Mouse (Mus musculus): ENCODE measurements around the gene Per3. TPM values are rescaled to one million over a fixed set of nuclear protein-coding genes. Genes with fewer than 3 reads are reported as not detected.

Gene Per3
- polyA plus RNA-seq, 1 experiment from 2014 or later, result 5.6 TPM

- ATAC-seq (ENCODE audit: insufficient read depth, low FRiP score), result no peak
- Histone ChIP-seq H3K9ac (ENCODE audit: low read length) (no peak overlapping the region), H3K4me3 (replicated peaks; ENCODE audit: low read length) (no peak overlapping the region), H3K9me3 (replicated peaks; ENCODE audit: control insufficient read depth, low read length) (no peaks in the 10 kb centered on the region), H3K4me2 (ENCODE audit: low read depth, low read length) (no peak overlapping the region), H3K27me3 (ENCODE audit: control insufficient read depth, insufficient read depth, low read length) (no peaks in the 10 kb centered on the region), H3K27ac (ENCODE audit: low read length) (no peak overlapping the region), H3K36me3 (ENCODE audit: control insufficient read depth, insufficient read depth, low read length) (no peaks in the 10 kb centered on the region), H3K4me1 (ENCODE audit: control insufficient read depth, insufficient read depth, low read length) (no peaks in the 10 kb centered on the region)
- 76% methylated on average over 7 of the region's 7 CpGs for WGBS
Observed at GRCm38 (mm10) chr4:151070962-151071361, 26.5 kb upstream of the Per3 start.

DNA sequence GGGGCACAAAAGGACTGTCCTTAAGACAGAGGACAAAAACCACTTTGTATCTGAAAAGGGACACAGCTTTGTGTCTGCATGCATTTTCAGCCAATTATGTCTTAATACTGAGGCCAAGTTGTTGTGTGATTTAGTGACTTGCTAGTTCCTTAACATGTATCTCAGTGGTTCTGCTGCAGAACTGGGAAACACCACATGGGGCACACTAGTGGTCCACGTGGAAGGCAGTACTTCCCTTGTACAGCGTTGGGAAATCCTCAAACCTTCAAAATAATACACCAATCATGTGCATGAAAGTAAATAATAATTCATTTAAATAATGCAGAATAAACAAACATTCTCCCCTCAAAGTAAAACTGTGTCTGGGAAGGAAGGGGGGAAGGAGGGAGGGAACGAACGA lies 24.3 kb upstream of the Per3 start:
- no peaks in the 10 kb centered on the region for H3K9me3 ChIP-seq (replicated peaks; ENCODE audit: control insufficient read depth, low read length)
- no peak overlapping the region for H3K4me3 ChIP-seq (replicated peaks; ENCODE audit: low read length)
- 64% methylated on average over 4 of the region's 4 CpGs for WGBS
- H3K4me1 ChIP-seq (ENCODE audit: control insufficient read depth, insufficient read depth, low read length), result no peaks in the 10 kb centered on the region
- H3K4me2 ChIP-seq (ENCODE audit: low read depth, low read length), result no peak overlapping the region
- no peaks in the 10 kb centered on the region for H3K27me3 ChIP-seq (ENCODE audit: control insufficient read depth, insufficient read depth, low read length)
- no peak for ATAC-seq (ENCODE audit: insufficient read depth, low FRiP score)
- no peak overlapping the region for H3K27ac ChIP-seq (ENCODE audit: low read length)
- no peak overlapping the region for H3K9ac ChIP-seq (ENCODE audit: low read length)
- H3K36me3 ChIP-seq (ENCODE audit: control insufficient read depth, insufficient read depth, low read length), result no peaks in the 10 kb centered on the region

- WGBS, result 96% methylated on average over 4 of the region's 4 CpGs
Observed at GRCm38 (mm10) chr4:151059566-151059965, 15.1 kb upstream of the Per3 start.

GRCm38 (mm10) chr4:151058634-151059033 lies 14.2 kb upstream of the Per3 start:
- peak overlapping the region; percentile 87; the same call in 1 of the 2 replicates for H3K27ac ChIP-seq (ENCODE audit: low read length)

More at GRCm38 (mm10) chr4:151059566-151059965, 15.1 kb upstream of the Per3 start:
- Histone ChIP-seq H3K36me3 (ENCODE audit: control insufficient read depth, insufficient read depth, low read length) (no peaks in the 10 kb centered on the region), H3K9me3 (replicated peaks; ENCODE audit: control insufficient read depth, low read length) (peaks cover 10% of the 10 kb centered on the region; the same call in 1 of the 2 replicates), H3K27me3 (ENCODE audit: control insufficient read depth, insufficient read depth, low read length) (no peaks in the 10 kb centered on the region), H3K4me3 (replicated peaks; ENCODE audit: low read length) (no peak overlapping the region), H3K4me2 (ENCODE audit: low read depth, low read length) (no peak overlapping the region), H3K27ac (ENCODE audit: low read length) (no peak overlapping the region), H3K9ac (ENCODE audit: low read length) (no peak overlapping the region), H3K4me1 (ENCODE audit: control insufficient read depth, insufficient read depth, low read length) (peaks cover 5% of the 10 kb centered on the region; the same call in 1 of the 2 replicates)
- no peak for ATAC-seq (ENCODE audit: insufficient read depth, low FRiP score)

GRCm38 (mm10) chr4:151057347-151058321 lies 13.2 kb upstream of the Per3 start, which contains the start of gene Vamp3:
Gene Vamp3 (minus strand): TSS chr4:151057963.
- H3K27me3 ChIP-seq (ENCODE audit: control insufficient read depth, insufficient read depth, low read length), result no peaks in the 10 kb centered on the region
- peak; percentile 100 for ATAC-seq (ENCODE audit: insufficient read depth, low FRiP score)
- WGBS, result under 1% methylated on average over 114 of the region's 114 CpGs
- peak within 1 kb of the TSS; percentile 93 for H3K4me3 ChIP-seq (replicated peaks; ENCODE audit: low read length)
- H3K9ac ChIP-seq (ENCODE audit: low read length), result peak within 1 kb of the TSS; percentile 98
- H3K27ac ChIP-seq (ENCODE audit: low read length), result peak within 1 kb of the TSS; percentile 96
- no peaks in the 10 kb centered on the region for H3K36me3 ChIP-seq (ENCODE audit: control insufficient read depth, insufficient read depth, low read length)
- H3K4me2 ChIP-seq (ENCODE audit: low read depth, low read length), result peak within 1 kb of the TSS; percentile 69
- peaks cover 10% of the 10 kb centered on the region; the same call in 1 of the 2 replicates for H3K9me3 ChIP-seq (replicated peaks; ENCODE audit: control insufficient read depth, low read length)
- peaks cover 5% of the 10 kb centered on the region; the same call in 1 of the 2 replicates for H3K4me1 ChIP-seq (ENCODE audit: control insufficient read depth, insufficient read depth, low read length)

More at GRCm38 (mm10) chr4:151058634-151059033, 14.2 kb upstream of the Per3 start:
- peaks cover 5% of the 10 kb centered on the region; the same call in 1 of the 2 replicates for H3K4me1 ChIP-seq (ENCODE audit: control insufficient read depth, insufficient read depth, low read length)
- no peaks in the 10 kb centered on the region for H3K27me3 ChIP-seq (ENCODE audit: control insufficient read depth, insufficient read depth, low read length)
- WGBS, result 80% methylated on average over 4 of the region's 4 CpGs
- H3K4me3 ChIP-seq (replicated peaks; ENCODE audit: low read length), result peak overlapping the region; percentile 93
- H3K36me3 ChIP-seq (ENCODE audit: control insufficient read depth, insufficient read depth, low read length), result no peaks in the 10 kb centered on the region
- peaks cover 10% of the 10 kb centered on the region; the same call in 1 of the 2 replicates for H3K9me3 ChIP-seq (replicated peaks; ENCODE audit: control insufficient read depth, low read length)
- H3K4me2 ChIP-seq (ENCODE audit: low read depth, low read length), result peak overlapping the region; percentile 69
- no peak for ATAC-seq (ENCODE audit: insufficient read depth, low FRiP score)
- peak overlapping the region; percentile 82; the same call in 1 of the 2 replicates for H3K9ac ChIP-seq (ENCODE audit: low read length)

GRCm38 (mm10) chr4:151051162-151051561 lies 6.7 kb upstream of the Per3 start:
- Histone ChIP-seq H3K9me3 (replicated peaks; ENCODE audit: control insufficient read depth, low read length) (no peaks in the 10 kb centered on the region), H3K4me3 (replicated peaks; ENCODE audit: low read length) (no peak overlapping the region), H3K9ac (ENCODE audit: low read length) (no peak overlapping the region), H3K27ac (ENCODE audit: low read length) (no peak overlapping the region), H3K4me1 (ENCODE audit: control insufficient read depth, insufficient read depth, low read length) (no peaks in the 10 kb centered on the region), H3K27me3 (ENCODE audit: control insufficient read depth, insufficient read depth, low read length) (no peaks in the 10 kb centered on the region), H3K36me3 (ENCODE audit: control insufficient read depth, insufficient read depth, low read length) (no peaks in the 10 kb centered on the region; the same call in 1 of the 2 replicates), H3K4me2 (ENCODE audit: low read depth, low read length) (no peak overlapping the region)
- ATAC-seq (ENCODE audit: insufficient read depth, low FRiP score), result no peak
- 93% methylated on average over 1 of the region's 1 CpGs for WGBS

GRCm38 (mm10) chr4:151046524-151046923 lies 2.1 kb upstream of the Per3 start:
- 80% methylated on average over 3 of the region's 3 CpGs for WGBS
- no peak overlapping the region for H3K9ac ChIP-seq (ENCODE audit: low read length)
- no peak for ATAC-seq (ENCODE audit: insufficient read depth, low FRiP score)
- H3K4me3 ChIP-seq (replicated peaks; ENCODE audit: low read length), result no peak overlapping the region
- H3K9me3 ChIP-seq (replicated peaks; ENCODE audit: control insufficient read depth, low read length), result no peaks in the 10 kb centered on the region
- no peaks in the 10 kb centered on the region; the same call in 1 of the 2 replicates for H3K36me3 ChIP-seq (ENCODE audit: control insufficient read depth, insufficient read depth, low read length)
- H3K27ac ChIP-seq (ENCODE audit: low read length), result no peak overlapping the region
- H3K4me2 ChIP-seq (ENCODE audit: low read depth, low read length), result no peak overlapping the region
- no peaks in the 10 kb centered on the region for H3K27me3 ChIP-seq (ENCODE audit: control insufficient read depth, insufficient read depth, low read length)
- H3K4me1 ChIP-seq (ENCODE audit: control insufficient read depth, insufficient read depth, low read length), result 0 out of 2 replicates have a peak, but pooled peaks cover 11% of the 10 kb centered on the region

DNA sequence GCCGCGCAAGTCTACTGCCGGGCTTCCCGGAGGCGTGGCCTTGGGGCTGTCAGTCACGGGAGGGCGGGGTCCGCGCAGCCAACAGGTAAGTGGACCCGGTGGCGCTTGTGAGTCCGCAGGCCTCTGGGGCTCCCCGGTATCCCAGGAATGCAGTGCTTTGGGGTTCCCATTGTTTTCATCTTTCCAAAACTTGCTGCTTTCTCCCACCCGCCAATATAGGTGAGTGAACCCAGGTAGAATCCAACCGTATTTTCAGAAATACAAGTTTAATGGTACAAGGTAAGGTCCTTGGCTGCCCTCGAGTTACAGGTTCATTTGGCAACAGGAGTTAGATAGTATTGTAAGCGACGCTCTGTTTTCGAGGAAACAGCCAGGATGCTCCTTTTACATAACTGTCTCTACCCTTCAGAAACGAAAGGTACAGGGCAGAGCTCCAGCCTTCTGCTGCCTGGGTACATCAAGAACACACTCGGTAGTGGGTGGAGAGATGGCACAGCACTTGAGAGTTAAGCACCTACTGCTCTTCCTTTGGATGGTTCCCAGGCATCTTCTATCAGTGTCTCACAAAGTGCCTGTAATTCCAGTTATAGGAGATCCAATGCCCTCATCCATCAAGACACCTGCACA lies 592 bp upstream of the Per3 start:
- Histone ChIP-seq H3K4me1 (ENCODE audit: control insufficient read depth, insufficient read depth, low read length) (0 out of 2 replicates have a peak, but pooled peaks cover 11% of the 10 kb centered on the region), H3K36me3 (ENCODE audit: control insufficient read depth, insufficient read depth, low read length) (no peaks in the 10 kb centered on the region; the same call in 1 of the 2 replicates), H3K4me2 (ENCODE audit: low read depth, low read length) (peak overlapping the region; percentile 99), H3K4me3 (replicated peaks; ENCODE audit: low read length) (peak overlapping the region; percentile 71), H3K9ac (ENCODE audit: low read length) (peak overlapping the region; percentile 74; the same call in 1 of the 2 replicates), H3K27ac (ENCODE audit: low read length) (no peak overlapping the region), H3K27me3 (ENCODE audit: control insufficient read depth, insufficient read depth, low read length) (no peaks in the 10 kb centered on the region), H3K9me3 (replicated peaks; ENCODE audit: control insufficient read depth, low read length) (no peaks in the 10 kb centered on the region)
- no peak; the same call in 1 of the 2 replicates for ATAC-seq (ENCODE audit: insufficient read depth, low FRiP score)
- 4% methylated on average over 21 of the region's 21 CpGs for WGBS
